Mouse (Mus musculus) brain, embryonic 14.5 days (tissue): Measurements from ENCODE around the gene Nenf.

Experiments
- CTCF ChIP-seq: fragments of 200-500 bp; IDR thresholded peaks from 2 replicates; pipeline ENCODE4 v1.5.1; 2012; ENCODE audit warnings: inconsistent platforms, mild to moderate bottlenecking, moderate library complexity, borderline replicate concordance; ENCODE audit not compliant: insufficient read depth, insufficient read length; ENCODE audit errors: extremely low read depth
- POLR2A ChIP-seq: fragments of 200-500 bp; IDR thresholded peaks from 2 replicates; pipeline ENCODE4 v1.6.1; 2012; ENCODE audit warnings: mild to moderate bottlenecking, inconsistent platforms, borderline replicate concordance; ENCODE audit not compliant: poor library complexity, insufficient read depth, insufficient read length, severe bottlenecking; ENCODE audit errors: extremely low read depth

DNA sequence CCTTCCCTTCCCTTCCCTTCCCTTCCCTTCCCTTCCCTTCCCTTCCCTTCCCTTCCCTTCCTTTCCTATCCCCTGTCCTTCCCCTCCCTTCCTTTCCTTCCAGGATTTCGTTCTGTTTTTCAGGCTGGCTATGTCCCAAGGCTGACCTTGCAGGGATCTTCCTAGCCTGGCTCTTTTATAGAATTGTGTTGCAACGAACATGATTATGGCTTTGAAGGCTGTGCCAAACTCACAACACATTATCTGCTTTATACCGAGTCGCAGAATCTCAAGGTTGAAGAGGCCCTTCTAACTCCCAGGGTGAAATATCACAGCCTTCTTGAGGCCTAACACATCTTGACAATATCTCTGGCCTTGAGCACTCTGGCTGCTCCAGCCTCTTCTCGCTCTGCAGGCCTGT, 692 bp upstream of the Nenf start:
- no peak for TF ChIP-seq CTCF
- no peak for TF ChIP-seq POLR2A
